8 mouse cellular contexts compared by ENCODE assay signal in the genomic region with DNA sequence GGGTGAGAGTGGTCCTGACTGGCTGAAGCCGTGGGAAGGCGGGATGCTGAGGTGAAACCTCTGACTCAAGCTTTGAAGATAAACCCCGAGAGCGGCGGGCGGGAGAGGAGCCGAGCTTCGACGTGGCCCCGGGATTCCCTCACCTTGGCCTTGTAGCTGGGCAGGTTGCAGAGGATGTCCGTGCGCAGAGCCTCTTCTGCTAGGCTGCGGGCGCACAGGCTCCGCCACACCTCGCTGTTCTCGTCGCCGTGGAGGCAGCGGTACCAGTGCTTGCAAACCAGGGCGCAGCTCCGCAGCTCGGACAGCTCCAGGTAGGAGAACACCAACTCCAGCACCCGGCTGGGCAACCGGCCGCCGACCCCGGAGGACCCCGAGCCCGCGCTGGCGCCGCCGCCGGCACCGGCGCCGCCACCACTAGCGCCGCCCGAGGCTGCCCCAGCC. TPM values are rescaled to one million over a fixed set of nuclear protein-coding genes. Genes with fewer than 3 reads are reported as not detected.
A peak's percentile ranks its signal among the peaks of the same experiment; 100 is the strongest.
DNase-seq lines count a peak whose midpoint lies in the region; ATAC-seq and TF ChIP-seq lines count a peak whose summit lies in the region.

No protein-coding gene starts in this region.

- TF ChIP-seq CTCF in hindbrain, postnatal 0 days (IDR thresholded peaks at IDR 0.05; ENCODE audit: low read depth) = no peak

- peaks cover 25% of the 10 kb centered on the region for H3K4me1 ChIP-seq in forebrain, embryonic 16.5 days (replicated peaks; ENCODE audit: control insufficient read depth, insufficient read depth, low read length)
- peaks cover 7% of the 10 kb centered on the region for H3K4me1 ChIP-seq in hindbrain, postnatal 0 days (ENCODE audit: insufficient read depth, low read length)
- peaks cover 30% of the 10 kb centered on the region for H3K4me1 ChIP-seq in midbrain, embryonic 10.5 days

- no peaks in the 10 kb centered on the region for H3K36me3 ChIP-seq in forebrain, embryonic 16.5 days (ENCODE audit: control insufficient read depth, insufficient read depth)
- H3K36me3 ChIP-seq in hindbrain, postnatal 0 days (ENCODE audit: insufficient read depth, low read length) = no peaks in the 10 kb centered on the region
- peaks cover 12% of the 10 kb centered on the region for H3K36me3 ChIP-seq in midbrain, embryonic 10.5 days

- peak overlapping the region; percentile 63 for H3K4me2 ChIP-seq in forebrain, embryonic 16.5 days (ENCODE audit: low read length)
- peak overlapping the region; percentile 62 for H3K4me2 ChIP-seq in hindbrain, postnatal 0 days (ENCODE audit: low read depth, low read length)

- H3K9me3 ChIP-seq in forebrain, embryonic 16.5 days (ENCODE audit: control insufficient read depth, low read length) = no peaks in the 10 kb centered on the region
- H3K9me3 ChIP-seq in hindbrain, postnatal 0 days (ENCODE audit: low read length) = no peaks in the 10 kb centered on the region
- no peaks in the 10 kb centered on the region for H3K9me3 ChIP-seq in midbrain, embryonic 10.5 days (replicated peaks)

- peak; percentile 24 for DNase-seq in left cerebral cortex, adult 11 months (ENCODE audit: low spot score)
- no peak for DNase-seq in left cerebral cortex, postnatal 36 days (ENCODE audit: low spot score in 2 of 2)
- peak; percentile 57 to 71 for DNase-seq in cerebellum, adult 18-20 months
- DNase-seq in hindbrain, postnatal 0 days (ENCODE audit: low spot score) = no peak
- peak; percentile 58 for DNase-seq in left cerebral cortex, postnatal 4 days
- DNase-seq in midbrain, embryonic 10.5 days (ENCODE audit: low spot score) = peak; percentile 67
- DNase-seq in spleen, postnatal 36 days (ENCODE audit: low spot score in 2 of 2) = peak; percentile 34 to 52

- peak overlapping the region; percentile 86 for H3K9ac ChIP-seq in forebrain, embryonic 16.5 days (replicated peaks; ENCODE audit: low read depth, low read length)
- peak overlapping the region; percentile 91 for H3K9ac ChIP-seq in hindbrain, postnatal 0 days (replicated peaks; ENCODE audit: low read length)

- peak overlapping the region; percentile 89 for H3K27ac ChIP-seq in forebrain, embryonic 16.5 days (ENCODE audit: low read length)
- H3K27ac ChIP-seq in hindbrain, postnatal 0 days = peak overlapping the region; percentile 91
- H3K27ac ChIP-seq in midbrain, embryonic 10.5 days (replicated peaks) = peak overlapping the region; percentile 94

- peak overlapping the region; percentile 68 for H3K4me3 ChIP-seq in forebrain, embryonic 16.5 days (replicated peaks; ENCODE audit: low read length)
- peak overlapping the region; percentile 91 for H3K4me3 ChIP-seq in hindbrain, postnatal 0 days (ENCODE audit: low read length)
- H3K4me3 ChIP-seq in midbrain, embryonic 10.5 days = peak overlapping the region; percentile 94

- no peak; the same call in 1 of the 2 replicates for ATAC-seq in forebrain, embryonic 16.5 days
- peak; percentile 31; the same call in 1 of the 2 replicates for ATAC-seq in hindbrain, postnatal 0 days

- H3K27me3 ChIP-seq in forebrain, embryonic 16.5 days (replicated peaks; ENCODE audit: control insufficient read depth, insufficient read depth, low read length) = no peaks in the 10 kb centered on the region
- no peaks in the 10 kb centered on the region for H3K27me3 ChIP-seq in hindbrain, postnatal 0 days (ENCODE audit: insufficient read depth, low read length)
- no peaks in the 10 kb centered on the region for H3K27me3 ChIP-seq in midbrain, embryonic 10.5 days (ENCODE audit: low read depth, poor library complexity, severe bottlenecking)

- intact Hi-C loops in left cerebral cortex, postnatal 36 days (cut with DNase I) = loop anchor here (2.0 to 5.0 kb wide), 3 partner anchors 30 to 134 kb away; a partner anchor contains a TSS
- intact Hi-C loops in left cerebral cortex, postnatal 4 days (cut with DNase I) = no loop called here

- WGBS in forebrain, embryonic 16.5 days = 0% methylated on average over 41 of the region's 41 CpGs
- WGBS in hindbrain, postnatal 0 days = 5% methylated on average over 39 of the region's 41 CpGs
- 0% methylated on average over 40 of the region's 41 CpGs for WGBS in midbrain, embryonic 10.5 days

RNA-seq across cellular contexts. Expression of a gene that starts 0.6 kb away (rescaled TPM):
- 10 to 100 TPM; 48.7 to 49.2 TPM for total RNA-seq in left cerebral cortex, postnatal 36 days (2021)
- polyA plus RNA-seq in forebrain, embryonic 16.5 days (2015; fragmentation: Nextera tagmentation; extraction: Ambion mirVana) = 9.9 and 10.2 TPM in 2 replicates
- 29.1 and 30.6 TPM in 2 replicates for total RNA-seq in hindbrain, postnatal 0 days (2014; rRNA removed)
- 16.0 and 16.3 TPM in 2 replicates for polyA plus RNA-seq in hindbrain, postnatal 0 days (2015; fragmentation: Nextera tagmentation; extraction: Ambion mirVana)
- 10 to 100 TPM; 45.5 to 46.7 TPM for total RNA-seq in left cerebral cortex, postnatal 4 days (2021)
- 7.0 and 8.6 TPM in 2 replicates for polyA plus RNA-seq in midbrain, embryonic 10.5 days (2016; fragmentation: Nextera tagmentation; extraction: Ambion mirVana)

RNA-seq across cellular contexts. Expression of a gene that starts 0.7 kb away (rescaled TPM):
- total RNA-seq in left cerebral cortex, postnatal 36 days (2021) = 10 to 100 TPM; 12.2 to 14.4 TPM
- 13.9 and 15.7 TPM in 2 replicates for polyA plus RNA-seq in forebrain, embryonic 16.5 days (2015; fragmentation: Nextera tagmentation; extraction: Ambion mirVana)
- 5.4 and 11.3 TPM in 2 replicates for total RNA-seq in hindbrain, postnatal 0 days (2014; rRNA removed)
- 13.5 and 14.1 TPM in 2 replicates for polyA plus RNA-seq in hindbrain, postnatal 0 days (2015; fragmentation: Nextera tagmentation; extraction: Ambion mirVana)
- 10 to 100 TPM; 10.2 to 10.3 TPM for total RNA-seq in left cerebral cortex, postnatal 4 days (2021)
- 18.6 and 19.2 TPM in 2 replicates for polyA plus RNA-seq in midbrain, embryonic 10.5 days (2016; fragmentation: Nextera tagmentation; extraction: Ambion mirVana)

RNA-seq across cellular contexts. Expression of a gene that starts 24.9 kb away (rescaled TPM):
- not detected for total RNA-seq in left cerebral cortex, postnatal 36 days (2021)
- 0.17 TPM in 1 of 2 replicates, not detected in the other for polyA plus RNA-seq in forebrain, embryonic 16.5 days (2015; fragmentation: Nextera tagmentation; extraction: Ambion mirVana)
- total RNA-seq in hindbrain, postnatal 0 days (2014; rRNA removed) = not detected in 2 replicates
- 0.10 TPM in 1 of 2 replicates, not detected in the other for polyA plus RNA-seq in hindbrain, postnatal 0 days (2015; fragmentation: Nextera tagmentation; extraction: Ambion mirVana)
- total RNA-seq in left cerebral cortex, postnatal 4 days (2021) = not detected
- polyA plus RNA-seq in midbrain, embryonic 10.5 days (2016; fragmentation: Nextera tagmentation; extraction: Ambion mirVana) = 0.07 TPM in 1 of 2 replicates, not detected in the other

RNA-seq across cellular contexts. Expression of a gene that starts 30.9 kb away (rescaled TPM):
- 10 to 100 TPM; 24.8 to 29.8 TPM for total RNA-seq in left cerebral cortex, postnatal 36 days (2021)
- 27.5 and 35.2 TPM in 2 replicates for polyA plus RNA-seq in forebrain, embryonic 16.5 days (2015; fragmentation: Nextera tagmentation; extraction: Ambion mirVana)
- 42.5 and 55.3 TPM in 2 replicates for total RNA-seq in hindbrain, postnatal 0 days (2014; rRNA removed)
- polyA plus RNA-seq in hindbrain, postnatal 0 days (2015; fragmentation: Nextera tagmentation; extraction: Ambion mirVana) = 26.0 and 29.6 TPM in 2 replicates
- total RNA-seq in left cerebral cortex, postnatal 4 days (2021) = 10 to 100 TPM; 34.4 to 34.6 TPM
- polyA plus RNA-seq in midbrain, embryonic 10.5 days (2016; fragmentation: Nextera tagmentation; extraction: Ambion mirVana) = 34.6 and 35.2 TPM in 2 replicates

Comparison
In these comparisons a context has a peak if more than half of its experiments do, and no peak if none do; other contexts are left out.
1. DNase-seq: peak in left cerebral cortex, adult 11 months (single experiment), cerebellum, adult 18-20 months (2 of 2), left cerebral cortex, postnatal 4 days (single experiment), midbrain, embryonic 10.5 days (single experiment) and spleen, postnatal 36 days (2 of 2); none in left cerebral cortex, postnatal 36 days (0 of 2) and hindbrain, postnatal 0 days (single experiment).
2. Peak in every context shown above with its lines, with median percentiles within 50 percentile points of each other: H3K27ac ChIP-seq and H3K4me3 ChIP-seq.